Mouse (Mus musculus) left cerebral cortex, postnatal 25 days (tissue): ENCODE results near the gene Aunip. TPM values are rescaled to one million over a fixed set of nuclear protein-coding genes. Genes with fewer than 3 reads are reported as not detected.
"Not testable (repeated sequence)": the region's sequence is repeated elsewhere in the genome, so short reads cannot be mapped to it uniquely, and the experiment has no call there.

ENCODE experiments used
- DNase-seq, 2 experiments: peaks; one replicate each; pipeline ENCODE4 v3.0.0; 2022; ENCODE audit warnings: low spot score in 2 of 2, mixed read lengths in 1 of 2
- intact Hi-C: fragments of 180-260 bp; cut with DNase I; formaldehyde crosslinking; loops from one replicate; pipeline ENCODE4 v1.15.1; 2025
- total RNA-seq, 2 experiments: library from RNA; stranded (reverse); gene quantifications; 2 replicates each; pipeline ENCODE4 v1.2.3; 2021

Aunip gene
- total RNA-seq, 2 experiments from 2014 or later, result 0.37 to 0.60 TPM

- intact Hi-C loops, result loop anchor here (10.0 kb wide), 2 partner anchors 198 to 228 kb away; partner anchors contain the start of genes Grrp1 and Pdik1l
- no peak for DNase-seq
Measured at GRCm38 (mm10) chr4:134483078-134483688, 27.6 kb upstream of the Aunip start.

- DNase-seq, result peak; percentile 70 to 86
- intact Hi-C loops, result loop anchor here (10.0 kb wide), 2 partner anchors 199 to 229 kb away; partner anchors contain the start of genes Grrp1 and Pdik1l
Measured at GRCm38 (mm10) chr4:134483696-134484095, 27.1 kb upstream of the Aunip start.

GRCm38 (mm10) chr4:134484231-134484630 lies 26.6 kb upstream of the Aunip start:
- intact Hi-C loops, result loop anchor here (10.0 kb wide), 2 partner anchors 199 to 229 kb away; partner anchors contain the start of genes Grrp1 and Pdik1l
- DNase-seq, result no peak

- intact Hi-C loops, result loop anchor here (10.0 kb wide), 2 partner anchors 201 to 231 kb away; partner anchors contain the start of genes Grrp1 and Pdik1l
Measured at GRCm38 (mm10) chr4:134485151-134485900, 25.5 kb upstream of the Aunip start.

GRCm38 (mm10) chr4:134488211-134488610 lies 22.6 kb upstream of the Aunip start:
- intact Hi-C loops, result loop anchor here (10.0 kb wide), 2 partner anchors 203 to 233 kb away; partner anchors contain the start of genes Grrp1 and Pdik1l
- no peak for DNase-seq

More at GRCm38 (mm10) chr4:134485151-134485900, 25.5 kb upstream of the Aunip start:
- no peak for DNase-seq

GRCm38 (mm10) chr4:134489986-134490665 lies 20.7 kb upstream of the Aunip start:
- intact Hi-C loops, result loop anchor here (10.0 kb wide), 2 partner anchors 205 to 235 kb away; partner anchors contain the start of genes Grrp1 and Pdik1l
- DNase-seq, result no peak

GRCm38 (mm10) chr4:134491716-134492115 lies 19.1 kb upstream of the Aunip start:
- DNase-seq, result no peak
- intact Hi-C loops, result no loop called here

GRCm38 (mm10) chr4:134494161-134494560 lies 16.6 kb upstream of the Aunip start:
- intact Hi-C loops, DNase-seq: not testable (repeated sequence)

GRCm38 (mm10) chr4:134494780-134495545 lies 15.8 kb upstream of the Aunip start:
- intact Hi-C loops, result no loop called here
- no peak for DNase-seq

- DNase-seq, result no peak
- intact Hi-C loops, result no loop called here
Measured at GRCm38 (mm10) chr4:134495546-134495923, 15.3 kb upstream of the Aunip start.

GRCm38 (mm10) chr4:134496595-134497210 lies 14.1 kb upstream of the Aunip start, which contains the start of gene Paqr7:
Gene Paqr7, plus strand, starts transcription at chr4:134496697.
- peak; percentile 84 to 88 for DNase-seq

GRCm38 (mm10) chr4:134497223-134497622 lies 13.6 kb upstream of the Aunip start:
- intact Hi-C loops, result no loop called here
- no peak for DNase-seq

More at GRCm38 (mm10) chr4:134496595-134497210, 14.1 kb upstream of the Aunip start, which contains the start of gene Paqr7:
- intact Hi-C loops, result no loop called here

- intact Hi-C loops, result no loop called here
- peak in 1 of 2 experiments; percentile 60 for DNase-seq
Measured at GRCm38 (mm10) chr4:134497986-134498731, 12.6 kb upstream of the Aunip start.

- DNase-seq, intact Hi-C loops: not testable (repeated sequence)
Measured at GRCm38 (mm10) chr4:134498983-134499382, 11.8 kb upstream of the Aunip start.

- no peak for DNase-seq
- intact Hi-C loops, result no loop called here
Measured at GRCm38 (mm10) chr4:134501095-134501494, 9.7 kb upstream of the Aunip start.

- intact Hi-C loops, result no loop called here
Measured at GRCm38 (mm10) chr4:134503686-134504357, 7.0 kb upstream of the Aunip start.

GRCm38 (mm10) chr4:134505303-134505789 lies 5.5 kb upstream of the Aunip start:
- no peak for DNase-seq

More at GRCm38 (mm10) chr4:134503686-134504357, 7.0 kb upstream of the Aunip start:
- no peak for DNase-seq

More at GRCm38 (mm10) chr4:134505303-134505789, 5.5 kb upstream of the Aunip start:
- intact Hi-C loops, result no loop called here
